Mouse (Mus musculus) liver, postnatal 0 days (tissue): Measurements from ENCODE around the gene Gm4791.

Experiments
- CTCF ChIP-seq: sonication (generic); IDR thresholded peaks from 2 replicates; pipeline ENCODE4 v1.5.1; 2016; ENCODE audit warnings: antibody characterized with exemption, low read depth
- EP300 ChIP-seq: IDR thresholded peaks from 2 replicates; pipeline ENCODE4 v1.6.1; 2016; ENCODE audit warnings: antibody characterized with exemption, low read depth, mild to moderate bottlenecking

DNA sequence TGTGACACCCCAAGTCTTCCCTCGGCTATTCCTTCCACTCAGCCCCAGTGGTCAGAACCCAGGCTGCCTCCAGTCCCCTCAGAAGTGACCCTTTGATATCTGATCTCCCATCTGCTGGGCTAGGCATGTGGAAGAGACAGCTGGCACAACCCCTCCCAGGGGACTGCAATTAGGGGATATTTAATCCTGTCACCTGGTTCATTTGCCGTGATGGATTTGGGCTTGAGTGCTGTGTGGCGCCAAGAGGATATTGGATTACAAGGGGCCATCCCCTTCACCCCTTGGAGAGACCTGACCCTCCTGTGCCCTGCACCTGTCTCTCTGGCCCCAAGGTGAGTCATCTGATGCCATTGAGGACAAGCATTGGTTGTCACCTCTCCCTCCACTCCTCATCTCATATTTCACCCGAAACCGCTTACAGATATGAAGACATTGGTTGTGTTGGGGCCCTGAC is at the start of gene Gm4791:
- TF ChIP-seq CTCF (no peak), EP300 (no peak)
